Mouse (Mus musculus) frontal cortex, postnatal 36 days (tissue): ENCODE measurements around the gene Ano4.
"Not testable (repeated sequence)": the region's sequence is repeated elsewhere in the genome, so short reads cannot be mapped to it uniquely, and the experiment has no call there.

Source experiments
- DNase-seq, 2 experiments: peaks; one replicate each; pipeline ENCODE4 v3.0.0; 2022; ENCODE audit warnings: low spot score in 2 of 2

Gene Ano4

GRCm38 (mm10) chr10:89149166-89149565 lies 195.4 kb downstream of the Ano4 start:
- DNase-seq, result no peak

DNA sequence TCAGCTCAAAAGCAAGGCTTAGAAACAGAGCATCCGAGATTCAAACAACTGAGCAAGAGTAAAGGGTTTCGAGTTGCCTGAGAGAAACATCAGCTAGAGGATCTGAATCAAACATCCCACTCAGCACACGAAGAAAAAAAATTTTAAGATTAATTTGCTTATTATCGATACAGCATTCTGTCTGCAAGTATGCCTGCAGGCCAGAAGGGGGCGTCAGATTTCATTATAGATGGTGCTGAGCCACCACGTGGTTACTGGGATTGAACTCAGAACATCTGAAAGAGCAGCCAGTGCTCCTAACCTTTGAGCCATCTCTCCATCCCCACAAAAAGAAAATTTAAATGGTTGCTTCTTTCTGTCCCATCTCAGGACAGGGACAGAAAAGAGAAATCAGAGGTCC lies 223.2 kb downstream of the Ano4 start:
- no peak for DNase-seq

DNA sequence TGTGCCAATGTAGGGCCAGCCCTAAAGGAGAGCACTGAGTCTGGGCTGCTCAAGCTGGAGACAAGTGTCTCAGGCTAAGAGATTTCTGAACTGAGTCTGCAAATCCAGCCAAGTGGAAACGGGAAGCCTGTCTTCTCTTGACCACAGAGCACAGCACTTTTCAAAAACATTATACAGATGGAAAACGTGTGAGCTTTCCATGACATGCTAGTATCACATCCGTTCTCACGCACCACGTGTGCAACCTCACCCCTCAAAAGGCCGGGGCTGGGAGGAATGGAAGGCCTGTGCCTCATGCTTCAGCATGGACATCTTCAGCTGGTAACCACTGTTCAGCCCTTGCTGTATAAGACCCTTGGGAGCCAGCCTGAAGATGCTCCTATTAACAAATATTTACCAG lies 230.2 kb downstream of the Ano4 start:
- DNase-seq, result no peak

GRCm38 (mm10) chr10:89111466-89111865 lies 233.1 kb downstream of the Ano4 start:
- DNase-seq, result peak in 1 of 2 experiments; percentile 13

DNA sequence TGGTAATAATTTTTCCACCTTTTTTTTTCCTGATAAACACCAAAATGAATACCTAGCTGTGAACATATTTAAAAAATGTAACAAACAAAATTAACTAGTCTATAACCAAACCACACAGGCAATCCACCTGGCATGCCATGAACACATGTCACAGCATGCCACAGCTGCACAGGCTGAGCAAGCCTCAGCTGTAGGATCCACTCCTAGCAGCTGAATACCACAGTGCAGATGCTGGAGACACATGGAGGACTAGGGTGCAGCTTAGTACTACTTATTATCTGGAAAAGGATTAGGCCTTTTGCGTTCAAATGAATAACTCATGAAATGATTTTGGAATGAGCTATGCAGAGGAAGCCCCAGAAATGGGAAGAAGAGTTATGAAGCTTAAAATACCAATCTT lies 233.6 kb downstream of the Ano4 start:
- DNase-seq, result no peak

- no peak for DNase-seq
These were observed 241.0 kb downstream of the Ano4 start for GRCm38 (mm10) chr10:89103594-89103993.

- DNase-seq, result no peak
These were observed 242.5 kb downstream of the Ano4 start for GRCm38 (mm10) chr10:89102025-89102424.

DNA sequence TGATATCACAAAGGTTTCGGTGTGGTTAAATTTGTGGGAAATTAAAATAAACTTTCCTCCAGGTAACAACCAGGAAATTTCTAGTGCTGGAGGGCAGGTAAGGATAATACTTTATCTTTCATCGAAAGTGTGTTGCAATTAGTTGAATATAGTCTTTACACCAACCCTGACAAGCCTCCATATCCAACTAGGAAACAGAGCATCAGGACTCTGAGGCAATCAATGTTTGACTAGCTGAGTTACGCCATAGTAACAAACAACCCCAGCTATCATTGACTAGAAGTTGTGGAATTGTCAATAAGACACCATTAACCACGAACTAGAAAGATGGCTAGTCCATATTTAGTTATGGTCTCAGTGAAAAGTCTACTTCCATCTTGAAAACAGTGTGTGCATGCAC lies 246.4 kb downstream of the Ano4 start:
- no peak for DNase-seq

DNA sequence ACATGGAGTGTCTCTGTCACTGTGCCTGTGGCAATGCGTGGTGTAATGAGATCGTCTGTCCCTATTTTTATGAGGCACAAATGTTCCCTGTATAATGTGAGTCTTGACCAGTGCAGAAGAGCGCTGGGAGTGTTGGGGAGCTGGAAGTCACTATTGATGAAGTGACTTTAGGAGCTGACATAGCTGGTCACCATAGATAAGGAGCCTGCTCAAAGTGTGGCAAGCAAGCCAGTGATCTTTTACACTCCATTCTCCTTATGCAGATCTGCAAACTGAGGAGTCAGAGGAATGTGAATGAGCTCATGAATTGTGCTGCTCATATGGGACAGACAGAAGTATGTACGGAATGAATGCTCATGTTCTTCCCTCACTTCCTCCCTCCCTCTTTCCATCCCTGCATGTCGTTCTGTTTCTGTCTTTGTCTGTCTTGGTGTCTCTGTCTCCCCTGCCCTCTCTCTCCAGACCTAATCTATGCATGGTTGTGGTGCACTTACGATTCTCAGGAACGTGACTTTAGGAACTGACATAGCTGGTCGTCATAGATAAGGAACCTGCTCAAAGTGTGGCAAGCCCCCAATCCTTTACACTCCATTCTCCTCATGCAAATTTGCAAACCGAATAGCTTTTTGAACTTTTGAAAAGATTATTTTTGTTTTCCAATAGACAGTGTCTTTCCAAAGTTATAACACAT lies 252.1 kb downstream of the Ano4 start:
- DNase-seq, result no peak

DNA sequence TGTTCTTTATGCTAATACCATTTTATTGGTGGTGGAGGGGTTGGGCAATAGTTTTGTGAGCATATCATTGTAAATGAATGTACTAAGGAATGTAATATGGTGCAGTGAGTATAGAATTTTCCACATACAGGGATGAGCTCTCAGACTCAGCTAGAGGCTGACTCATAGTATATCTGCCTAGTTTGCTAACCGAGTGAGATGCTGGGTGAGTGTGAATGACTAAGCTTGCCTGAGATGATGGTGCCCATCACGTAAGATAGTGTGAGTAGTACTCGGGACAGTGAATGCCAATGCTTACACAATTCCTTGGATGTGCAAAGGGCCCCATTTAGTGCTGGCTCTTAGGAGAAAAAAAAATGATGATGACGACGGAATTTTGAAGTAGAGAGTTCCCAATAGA lies 267.1 kb downstream of the Ano4 start:
- DNase-seq, result no peak

- DNase-seq, result no peak
These were observed 288.7 kb downstream of the Ano4 start for GRCm38 (mm10) chr10:89055891-89056290.

GRCm38 (mm10) chr10:89044921-89045320 lies 299.6 kb downstream of the Ano4 start:
- DNase-seq, result not testable (repeated sequence)

GRCm38 (mm10) chr10:89044166-89044565 lies 300.4 kb downstream of the Ano4 start:
- DNase-seq, result no peak

DNA sequence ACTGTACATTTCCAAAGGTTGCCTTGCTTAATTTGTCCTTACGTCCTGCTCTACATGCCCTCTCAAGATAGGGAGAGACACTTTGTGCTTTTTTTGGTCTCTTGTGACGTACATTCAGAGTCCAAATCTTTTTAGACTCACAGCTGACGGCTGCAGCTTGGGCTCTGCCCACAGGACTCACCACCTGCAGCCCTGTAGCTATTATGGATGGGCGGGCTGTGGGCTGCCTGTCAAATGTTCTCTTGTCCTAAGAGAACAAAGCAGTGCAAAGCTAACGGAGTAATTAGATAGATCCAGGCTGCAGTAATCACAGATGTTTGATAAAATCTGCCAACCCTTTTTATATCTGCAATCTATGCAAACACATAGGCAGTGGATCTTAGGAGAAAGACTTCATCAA lies 325.6 kb downstream of the Ano4 start:
- DNase-seq, result peak; percentile 17 to 22

DNA sequence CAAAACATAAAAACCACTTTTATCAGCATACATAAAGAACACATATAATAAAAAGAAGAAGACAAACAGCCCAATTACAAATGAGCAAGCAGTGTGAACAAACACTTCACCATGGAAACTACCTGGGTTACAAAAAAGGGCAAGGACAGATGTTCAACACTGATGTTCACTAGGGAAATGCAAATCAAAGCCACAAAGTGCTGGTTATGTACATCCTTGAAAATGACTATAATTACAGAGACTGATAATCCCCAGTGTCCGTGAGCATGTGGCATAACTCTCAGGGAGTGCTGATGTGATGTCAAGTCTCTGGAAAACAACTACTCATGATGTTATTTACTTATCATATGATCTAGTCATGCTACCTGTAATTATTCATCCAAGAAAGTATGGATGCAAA lies 336.3 kb downstream of the Ano4 start:
- DNase-seq, result no peak

GRCm38 (mm10) chr10:89004518-89004917 lies 340.0 kb downstream of the Ano4 start:
- peak in 1 of 2 experiments; percentile 12 for DNase-seq

DNA sequence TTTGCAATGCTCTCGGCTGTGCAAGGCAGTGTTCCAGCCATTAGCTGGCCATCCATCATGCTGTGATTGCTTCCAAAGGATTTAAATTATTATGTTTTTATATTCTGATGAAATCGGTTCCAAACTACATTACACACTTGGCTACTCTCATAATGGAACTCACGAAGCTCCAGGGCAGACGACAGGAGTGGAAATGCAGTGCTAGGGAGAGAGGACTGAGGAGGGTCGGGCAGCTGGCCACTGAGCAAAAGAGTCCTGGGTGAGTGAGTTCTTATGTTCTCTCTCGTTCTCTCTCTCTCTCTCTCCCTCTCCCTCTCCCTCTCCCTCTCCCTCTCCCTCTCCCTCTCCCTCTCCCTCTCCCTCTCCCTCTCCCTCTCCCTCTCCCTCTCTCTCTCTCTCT lies 357.6 kb downstream of the Ano4 start:
- DNase-seq, result no peak

GRCm38 (mm10) chr10:88983444-88983843 lies 361.1 kb downstream of the Ano4 start:
- peak in 1 of 2 experiments; percentile 48 for DNase-seq

- no peak for DNase-seq
These were observed 365.1 kb downstream of the Ano4 start for GRCm38 (mm10) chr10:88979451-88979850.

GRCm38 (mm10) chr10:88978932-88979331 lies 365.6 kb downstream of the Ano4 start:
- DNase-seq, result no peak

DNA sequence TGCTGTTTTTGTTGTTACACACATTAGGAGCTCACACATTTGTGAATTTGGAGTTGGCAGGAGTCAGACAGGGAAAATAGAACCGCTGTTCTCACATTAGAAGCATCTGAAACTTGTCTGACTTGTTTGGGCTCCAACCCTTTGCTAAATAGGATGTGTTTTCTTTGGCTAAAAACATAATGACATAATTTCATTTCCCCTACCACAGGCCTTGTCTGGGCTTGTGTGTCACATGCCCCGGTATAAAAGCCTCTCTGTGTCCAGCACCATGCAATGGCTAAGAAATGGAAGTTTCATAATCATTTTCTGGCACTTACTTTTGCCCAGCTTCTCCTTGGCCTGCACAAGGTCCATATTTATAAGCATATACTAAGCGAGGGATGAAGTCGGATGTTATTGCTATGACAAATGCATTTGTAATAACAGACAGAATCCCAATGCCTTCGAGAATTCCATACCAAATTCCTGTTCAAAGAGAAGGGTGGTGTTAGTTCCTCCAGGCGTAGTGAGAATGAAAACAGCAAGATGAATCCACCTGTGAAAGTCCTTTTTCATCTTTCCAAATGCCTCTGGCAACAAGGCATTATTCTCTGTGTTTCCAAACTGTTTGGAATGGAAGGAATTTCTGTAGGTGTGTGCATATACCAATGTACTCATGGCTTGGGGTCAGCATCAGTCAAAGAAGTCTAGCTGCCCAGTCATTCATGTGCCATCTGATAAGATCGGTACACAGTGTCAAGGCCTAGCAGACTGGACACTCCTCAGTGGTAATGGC lies 373.4 kb downstream of the Ano4 start:
- no peak for DNase-seq

DNA sequence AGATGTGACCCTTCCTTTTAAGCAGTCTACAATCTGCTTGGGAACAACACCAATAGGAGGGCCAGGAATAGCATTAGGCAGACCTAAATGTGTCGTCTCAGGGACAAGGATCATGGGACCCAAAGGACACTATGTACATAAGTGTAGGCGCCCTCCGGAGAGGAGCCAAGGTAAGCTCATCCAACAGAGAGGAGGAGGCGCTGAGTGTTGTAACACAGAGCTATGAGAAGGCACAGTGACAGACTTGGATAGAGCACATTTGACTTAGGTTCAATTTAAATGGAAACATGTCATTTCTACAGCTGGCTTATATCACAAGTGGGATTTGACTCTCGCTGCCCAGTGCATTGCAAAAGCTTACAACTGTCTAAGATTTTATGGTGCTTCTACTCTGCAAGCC lies 376.0 kb downstream of the Ano4 start:
- no peak for DNase-seq

GRCm38 (mm10) chr10:88960791-88961190 lies 383.8 kb downstream of the Ano4 start:
- peak in 1 of 2 experiments; percentile 26 for DNase-seq
